Mouse (Mus musculus): ENCODE data around the gene Nrp1. TPM values are rescaled to one million over a fixed set of nuclear protein-coding genes. Genes with fewer than 3 reads are reported as not detected.

The Nrp1 gene
- polyA plus RNA-seq, 1 experiment from 2014 or later: 153 TPM

- Histone ChIP-seq H3K9ac (replicated peaks; ENCODE audit: low read length) (no peak overlapping the region), H3K4me2 (replicated peaks; ENCODE audit: low read depth, low read length) (no peak overlapping the region), H3K27me3 (ENCODE audit: insufficient read depth, low read length) (no peaks in the 10 kb centered on the region), H3K27ac (ENCODE audit: low read length) (no peak overlapping the region), H3K36me3 (ENCODE audit: insufficient read depth, low read length) (peaks cover 55% of the 10 kb centered on the region), H3K4me1 (ENCODE audit: insufficient read depth, low read length) (no peaks in the 10 kb centered on the region), H3K4me3 (ENCODE audit: low read length) (no peak overlapping the region), H3K9me3 (ENCODE audit: low read length) (no peaks in the 10 kb centered on the region)
- 89% methylated on average over 1 of the region's 1 CpGs for WGBS
- ATAC-seq (ENCODE audit: low FRiP score, low TSS enrichment): no peak
These were observed 72.7 kb downstream of the Nrp1 start for GRCm38 (mm10) chr8:128431082-128431481.

DNA sequence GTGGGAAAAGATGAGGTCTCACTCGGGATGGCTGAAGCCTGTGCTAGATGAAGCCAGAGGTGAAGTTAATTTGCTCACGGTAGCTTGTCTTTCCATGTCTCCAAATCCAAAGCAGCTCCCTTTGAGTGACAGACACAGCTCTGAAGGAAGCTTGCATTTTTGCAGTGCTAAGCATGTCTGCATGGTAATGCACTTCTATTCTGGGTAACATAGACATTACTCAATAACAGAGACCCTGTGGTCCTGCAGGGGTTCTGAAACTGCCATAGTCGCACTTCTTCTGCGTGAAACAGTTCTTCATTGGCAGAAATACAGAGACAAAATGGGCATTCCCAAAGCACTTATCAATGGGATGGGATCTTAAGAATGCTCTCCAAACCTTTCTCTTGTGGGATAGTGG is 77.3 kb downstream of the Nrp1 start:
- ATAC-seq (ENCODE audit: low FRiP score, low TSS enrichment): no peak
- Histone ChIP-seq H3K9ac (replicated peaks; ENCODE audit: low read length) (no peak overlapping the region), H3K4me1 (ENCODE audit: insufficient read depth, low read length) (0 out of 2 replicates have a peak, but pooled peaks cover 3% of the 10 kb centered on the region), H3K27ac (ENCODE audit: low read length) (no peak overlapping the region; the same call in 1 of the 2 replicates), H3K36me3 (ENCODE audit: insufficient read depth, low read length) (peaks cover 62% of the 10 kb centered on the region), H3K4me3 (ENCODE audit: low read length) (no peak overlapping the region), H3K9me3 (ENCODE audit: low read length) (no peaks in the 10 kb centered on the region), H3K27me3 (ENCODE audit: insufficient read depth, low read length) (no peaks in the 10 kb centered on the region), H3K4me2 (replicated peaks; ENCODE audit: low read depth, low read length) (no peak overlapping the region)
- 77% methylated on average over 4 of the region's 4 CpGs for WGBS

GRCm38 (mm10) chr8:128437156-128437825 is 78.9 kb downstream of the Nrp1 start:
- WGBS: 74% methylated on average over 12 of the region's 12 CpGs
- Histone ChIP-seq H3K4me2 (replicated peaks; ENCODE audit: low read depth, low read length) (no peak overlapping the region), H3K36me3 (ENCODE audit: insufficient read depth, low read length) (peaks cover 57% of the 10 kb centered on the region), H3K9ac (replicated peaks; ENCODE audit: low read length) (no peak overlapping the region), H3K27ac (ENCODE audit: low read length) (peak overlapping the region; percentile 40; the same call in 1 of the 2 replicates), H3K27me3 (ENCODE audit: insufficient read depth, low read length) (no peaks in the 10 kb centered on the region), H3K9me3 (ENCODE audit: low read length) (no peaks in the 10 kb centered on the region), H3K4me1 (ENCODE audit: insufficient read depth, low read length) (0 out of 2 replicates have a peak, but pooled peaks cover 3% of the 10 kb centered on the region), H3K4me3 (ENCODE audit: low read length) (no peak overlapping the region)
- ATAC-seq (ENCODE audit: low FRiP score, low TSS enrichment): no peak

GRCm38 (mm10) chr8:128441407-128441806 is 83.0 kb downstream of the Nrp1 start:
- H3K4me3 ChIP-seq (ENCODE audit: low read length): no peak overlapping the region
- H3K4me1 ChIP-seq (ENCODE audit: insufficient read depth, low read length): peaks cover 16% of the 10 kb centered on the region
- H3K27me3 ChIP-seq (ENCODE audit: insufficient read depth, low read length): no peaks in the 10 kb centered on the region
- no peaks in the 10 kb centered on the region for H3K9me3 ChIP-seq (ENCODE audit: low read length)
- peaks cover 38% of the 10 kb centered on the region for H3K36me3 ChIP-seq (ENCODE audit: insufficient read depth, low read length)
- no peak overlapping the region for H3K27ac ChIP-seq (ENCODE audit: low read length)
- WGBS: 75% methylated on average over 1 of the region's 1 CpGs
- H3K9ac ChIP-seq (replicated peaks; ENCODE audit: low read length): no peak overlapping the region
- no peak for ATAC-seq (ENCODE audit: low FRiP score, low TSS enrichment)
- H3K4me2 ChIP-seq (replicated peaks; ENCODE audit: low read depth, low read length): no peak overlapping the region

DNA sequence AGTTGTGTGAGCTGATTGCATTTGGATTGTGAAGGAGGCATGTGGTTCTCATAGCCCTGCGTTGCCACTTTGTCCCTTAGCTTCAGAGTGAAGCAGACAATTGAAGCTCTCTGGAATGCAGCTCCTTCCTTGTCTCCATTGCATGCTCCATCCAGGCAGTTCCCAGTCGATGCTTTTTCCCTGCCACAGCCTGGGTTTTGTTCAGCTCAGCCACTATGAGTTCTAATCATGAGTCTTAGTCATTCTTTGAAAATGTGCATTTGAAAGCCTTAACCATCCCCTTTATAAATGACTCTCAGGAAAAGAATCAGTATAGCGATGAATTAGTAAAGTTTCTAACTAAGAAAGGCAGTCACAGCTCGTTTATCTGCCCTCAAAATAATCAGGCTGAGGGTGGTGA is 87.2 kb downstream of the Nrp1 start:
- H3K36me3 ChIP-seq (ENCODE audit: insufficient read depth, low read length): peaks cover 17% of the 10 kb centered on the region; the same call in 1 of the 2 replicates

DNA sequence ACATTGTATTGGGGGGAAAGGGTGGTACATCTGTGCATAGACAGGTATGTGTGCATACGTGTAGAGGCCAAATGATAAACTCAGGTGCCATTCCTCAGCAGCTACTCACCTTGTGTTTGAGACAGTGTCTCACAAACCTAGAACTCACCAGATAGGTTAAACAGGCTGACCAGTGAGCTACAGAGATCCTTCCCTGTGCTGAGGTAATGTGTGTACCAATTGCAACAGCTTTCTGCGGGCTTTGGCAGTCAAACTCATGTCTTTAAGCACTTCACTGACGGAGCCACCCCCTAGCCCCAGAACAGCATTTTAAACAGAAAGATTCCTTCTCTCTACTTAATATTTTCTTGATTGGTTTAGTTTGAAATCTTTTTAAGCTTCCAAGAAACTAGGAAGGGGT is 88.2 kb downstream of the Nrp1 start:
- Histone ChIP-seq H3K9ac (replicated peaks; ENCODE audit: low read length) (no peak overlapping the region), H3K27ac (ENCODE audit: low read length) (no peak overlapping the region), H3K36me3 (ENCODE audit: insufficient read depth, low read length) (peaks cover 17% of the 10 kb centered on the region; the same call in 1 of the 2 replicates), H3K9me3 (ENCODE audit: low read length) (no peaks in the 10 kb centered on the region), H3K27me3 (ENCODE audit: insufficient read depth, low read length) (no peaks in the 10 kb centered on the region), H3K4me2 (replicated peaks; ENCODE audit: low read depth, low read length) (no peak overlapping the region), H3K4me1 (ENCODE audit: insufficient read depth, low read length) (peaks cover 35% of the 10 kb centered on the region), H3K4me3 (ENCODE audit: low read length) (no peak overlapping the region)
- no peak for ATAC-seq (ENCODE audit: low FRiP score, low TSS enrichment)
- 92% methylated on average over 3 of the region's 3 CpGs for WGBS

More for the DNA sequence above, 87.2 kb downstream of the Nrp1 start:
- no peak overlapping the region for H3K4me3 ChIP-seq (ENCODE audit: low read length)
- no peaks in the 10 kb centered on the region for H3K9me3 ChIP-seq (ENCODE audit: low read length)
- 0 out of 2 replicates have a peak overlapping the region, but pooled peaks have one; percentile 1 for H3K27ac ChIP-seq (ENCODE audit: low read length)
- H3K4me1 ChIP-seq (ENCODE audit: insufficient read depth, low read length): peaks cover 28% of the 10 kb centered on the region
- no peaks in the 10 kb centered on the region for H3K27me3 ChIP-seq (ENCODE audit: insufficient read depth, low read length)
- WGBS: 44% methylated on average over 4 of the region's 4 CpGs
- no peak for ATAC-seq (ENCODE audit: low FRiP score, low TSS enrichment)
- H3K9ac ChIP-seq (replicated peaks; ENCODE audit: low read length): no peak overlapping the region
- no peak overlapping the region for H3K4me2 ChIP-seq (replicated peaks; ENCODE audit: low read depth, low read length)

DNA sequence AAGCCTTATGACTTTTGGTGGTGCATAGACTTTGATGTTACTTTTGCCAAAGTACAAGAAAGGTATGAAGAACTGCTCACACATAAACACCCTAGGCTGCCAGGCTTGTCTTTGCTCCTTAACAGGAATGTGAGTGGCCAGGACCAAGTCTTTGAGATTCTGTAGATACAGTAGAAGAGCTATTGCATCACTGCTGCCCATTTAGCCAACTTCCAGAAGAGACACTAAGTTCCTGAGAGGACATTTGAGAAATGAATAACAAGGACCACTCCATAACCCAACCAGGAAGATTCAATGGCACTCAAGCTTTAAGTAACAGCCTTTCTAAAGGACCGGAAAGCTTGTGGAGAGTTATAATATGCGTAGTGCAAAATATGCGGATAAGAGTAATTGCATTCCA is 88.9 kb downstream of the Nrp1 start:
- Histone ChIP-seq H3K36me3 (ENCODE audit: insufficient read depth, low read length) (peaks cover 14% of the 10 kb centered on the region; the same call in 1 of the 2 replicates), H3K4me1 (ENCODE audit: insufficient read depth, low read length) (peaks cover 35% of the 10 kb centered on the region), H3K9ac (replicated peaks; ENCODE audit: low read length) (no peak overlapping the region), H3K27ac (ENCODE audit: low read length) (no peak overlapping the region), H3K4me3 (ENCODE audit: low read length) (no peak overlapping the region), H3K4me2 (replicated peaks; ENCODE audit: low read depth, low read length) (no peak overlapping the region), H3K9me3 (ENCODE audit: low read length) (no peaks in the 10 kb centered on the region), H3K27me3 (ENCODE audit: insufficient read depth, low read length) (no peaks in the 10 kb centered on the region)
- no peak for ATAC-seq (ENCODE audit: low FRiP score, low TSS enrichment)
- WGBS: 93% methylated on average over 3 of the region's 3 CpGs

DNA sequence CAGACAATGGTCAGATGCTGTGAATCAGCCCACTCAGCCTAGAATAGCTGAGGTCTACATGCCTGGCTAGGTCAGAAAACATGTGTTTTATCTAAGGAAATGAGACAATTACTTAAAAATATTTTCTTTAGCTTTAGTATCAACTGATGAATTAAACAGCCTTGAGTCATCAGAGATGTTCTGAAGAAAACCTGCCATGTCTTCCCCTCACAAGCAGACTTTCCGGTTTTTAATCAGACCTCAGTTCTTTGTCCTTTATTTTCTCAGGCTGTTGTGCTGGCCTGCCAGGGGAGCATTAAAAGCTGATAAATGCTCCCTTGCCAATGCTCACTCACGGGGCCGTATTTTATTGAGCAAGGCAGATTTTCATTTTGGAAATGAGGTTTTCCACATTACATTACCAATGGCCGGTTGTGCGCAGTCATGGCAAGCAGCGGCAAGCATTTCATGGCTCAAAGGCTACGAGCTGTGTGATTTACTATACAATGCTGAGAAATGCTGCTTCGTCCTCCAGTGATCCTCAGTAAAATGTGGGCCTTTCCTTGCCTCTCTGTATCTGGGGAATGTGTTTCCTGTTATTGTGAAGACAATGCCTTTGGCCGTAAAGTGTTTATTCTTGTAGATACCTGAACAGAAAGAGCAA is 92.1 kb downstream of the Nrp1 start:
- Histone ChIP-seq H3K9ac (replicated peaks; ENCODE audit: low read length) (peak overlapping the region; percentile 31; the same call in 1 of the 2 replicates), H3K27ac (ENCODE audit: low read length) (peak overlapping the region; percentile 91), H3K4me1 (ENCODE audit: insufficient read depth, low read length) (peaks cover 31% of the 10 kb centered on the region), H3K9me3 (ENCODE audit: low read length) (no peaks in the 10 kb centered on the region), H3K4me3 (ENCODE audit: low read length) (no peak overlapping the region), H3K27me3 (ENCODE audit: insufficient read depth, low read length) (no peaks in the 10 kb centered on the region), H3K36me3 (ENCODE audit: insufficient read depth, low read length) (peaks cover 10% of the 10 kb centered on the region), H3K4me2 (replicated peaks; ENCODE audit: low read depth, low read length) (0 out of 2 replicates have a peak overlapping the region, but pooled peaks have one; percentile 2)
- ATAC-seq (ENCODE audit: low FRiP score, low TSS enrichment): peak; percentile 72; the same call in 1 of the 2 replicates
- WGBS: 12% methylated on average over 9 of the region's 9 CpGs

- no peak overlapping the region for H3K4me2 ChIP-seq (replicated peaks; ENCODE audit: low read depth, low read length)
- no peak overlapping the region for H3K4me3 ChIP-seq (ENCODE audit: low read length)
- peak overlapping the region; percentile 91 for H3K27ac ChIP-seq (ENCODE audit: low read length)
- H3K9ac ChIP-seq (replicated peaks; ENCODE audit: low read length): no peak overlapping the region
- 30% methylated on average over 1 of the region's 1 CpGs for WGBS
- H3K9me3 ChIP-seq (ENCODE audit: low read length): no peaks in the 10 kb centered on the region
- no peak for ATAC-seq (ENCODE audit: low FRiP score, low TSS enrichment)
- H3K36me3 ChIP-seq (ENCODE audit: insufficient read depth, low read length): peaks cover 7% of the 10 kb centered on the region
- peaks cover 24% of the 10 kb centered on the region for H3K4me1 ChIP-seq (ENCODE audit: insufficient read depth, low read length)
- no peaks in the 10 kb centered on the region for H3K27me3 ChIP-seq (ENCODE audit: insufficient read depth, low read length)
These were observed 92.7 kb downstream of the Nrp1 start for GRCm38 (mm10) chr8:128451121-128451520.

DNA sequence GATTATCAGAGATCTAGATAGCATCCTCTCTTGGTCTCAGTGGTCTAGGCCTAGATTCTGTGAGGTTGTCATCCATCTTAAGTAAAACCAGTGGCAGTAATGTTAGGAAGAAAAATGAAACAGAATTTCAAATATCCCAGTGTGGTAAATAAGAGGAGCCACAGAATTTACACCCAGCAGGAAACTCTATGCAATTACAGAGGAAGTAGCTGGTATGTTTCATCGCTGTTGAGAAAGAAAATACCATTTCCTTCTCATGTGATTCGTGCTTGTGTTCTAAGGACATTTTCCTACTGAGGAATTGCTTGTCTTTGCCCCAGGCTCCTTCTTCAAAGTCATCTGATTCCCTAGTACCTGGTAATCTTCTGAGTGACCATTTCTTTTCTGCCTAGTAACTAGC is 95.1 kb downstream of the Nrp1 start:
- H3K36me3 ChIP-seq (ENCODE audit: insufficient read depth, low read length): peaks cover 7% of the 10 kb centered on the region
- ATAC-seq (ENCODE audit: low FRiP score, low TSS enrichment): no peak
- no peak overlapping the region for H3K27ac ChIP-seq (ENCODE audit: low read length)
- peaks cover 33% of the 10 kb centered on the region for H3K4me1 ChIP-seq (ENCODE audit: insufficient read depth, low read length)
- no peaks in the 10 kb centered on the region for H3K9me3 ChIP-seq (ENCODE audit: low read length)
- no peaks in the 10 kb centered on the region for H3K27me3 ChIP-seq (ENCODE audit: insufficient read depth, low read length)
- WGBS: 79% methylated on average over 2 of the region's 2 CpGs
- H3K4me2 ChIP-seq (replicated peaks; ENCODE audit: low read depth, low read length): no peak overlapping the region
- no peak overlapping the region for H3K9ac ChIP-seq (replicated peaks; ENCODE audit: low read length)
- no peak overlapping the region for H3K4me3 ChIP-seq (ENCODE audit: low read length)

Measured in kidney, embryonic 16.5 days (tissue).